Mouse (Mus musculus) small intestine, adult 2 months (tissue): Measurements from ENCODE around the gene Ctnnd1. TPM values are rescaled to one million over a fixed set of nuclear protein-coding genes. Genes with fewer than 3 reads are reported as not detected.

Experiments
- H3K27ac ChIP-seq: fragments of 200-500 bp; 2 replicates; pipeline ENCODE4 v1.5.1; 2012; ENCODE audit warnings: low read depth, low read length, control low read depth, inconsistent platforms; ENCODE audit not compliant: insufficient read depth
- H3K27me3 ChIP-seq: fragments of 200-500 bp; 2 replicates; pipeline ENCODE4 v1.6.1; 2012; ENCODE audit warnings: mild to moderate bottlenecking, moderate library complexity, low read length, inconsistent platforms; ENCODE audit not compliant: control insufficient read depth, insufficient read depth
- H3K36me3 ChIP-seq: fragments of 200-500 bp; 2 replicates; pipeline ENCODE4 v1.6.1; 2012; ENCODE audit warnings: mild to moderate bottlenecking, low read length, control low read depth, inconsistent platforms; ENCODE audit not compliant: control insufficient read depth, insufficient read depth
- H3K4me1 ChIP-seq: fragments of 200-500 bp; 2 replicates; pipeline ENCODE4 v1.6.1; 2012; ENCODE audit warnings: low read length, inconsistent platforms, mixed read lengths; ENCODE audit not compliant: control insufficient read depth, insufficient read depth, insufficient read length
- H3K4me3 ChIP-seq: fragments of 200-500 bp; 2 replicates; pipeline ENCODE4 v1.5.1; 2012; ENCODE audit warnings: low read depth, mild to moderate bottlenecking, control low read depth, inconsistent platforms, low read length, moderate library complexity
- CTCF ChIP-seq: fragments of 200-500 bp; IDR thresholded peaks from 2 replicates; pipeline ENCODE4 v1.5.1; 2012; ENCODE audit warnings: low read depth, mild to moderate bottlenecking, control low read depth, inconsistent platforms, low read length, moderate library complexity, mixed read lengths; ENCODE audit not compliant: insufficient replicate concordance, insufficient read length; ENCODE audit errors: extremely low read depth
- POLR2A ChIP-seq: fragments of 200-500 bp; IDR thresholded peaks from 2 replicates; pipeline ENCODE4 v1.6.1; 2012; ENCODE audit warnings: low read depth, mild to moderate bottlenecking, control low read depth, inconsistent platforms, low read length, moderate library complexity
- WGBS: fragments of 180-500 bp; shearing (Covaris S2); methylation state at CpG from one replicate; pipeline ENCODE4 v1.1.7; 2018; 5-methylcytosine and 5-hydroxymethylcytosine counted together
- polyA plus RNA-seq: library from polyadenylated mRNA; depleted of rRNA; stranded (reverse); fragments of >200 nt; gene quantifications from 2 replicates; pipeline ENCODE4 v1.2.3, GENCODE M21; 2012

The Ctnnd1 gene
- polyA plus RNA-seq, 1 experiment = 80.2 TPM

GRCm38 (mm10) chr2:84660253-84660652 is 9.7 kb upstream of the Ctnnd1 start:
- H3K27ac ChIP-seq = no peak overlapping the region
- no peak for TF ChIP-seq POLR2A
- peak; percentile 22; the same call in 1 of the 2 replicates for TF ChIP-seq CTCF
- H3K27me3 ChIP-seq = no peaks in the 10 kb centered on the region
- H3K4me1 ChIP-seq = 0 out of 2 replicates have a peak, but pooled peaks cover 1% of the 10 kb centered on the region
- 40% methylated on average over 3 of the region's 3 CpGs for WGBS
- H3K36me3 ChIP-seq = no peaks in the 10 kb centered on the region
- no peak overlapping the region for H3K4me3 ChIP-seq

GRCm38 (mm10) chr2:84658806-84659205 is 8.2 kb upstream of the Ctnnd1 start, which contains the start of gene Btbd18:
Gene Btbd18, plus strand, starts transcription at chr2:84659079.
- H3K4me3 ChIP-seq = no peak within 1 kb of the TSS
- H3K27ac ChIP-seq = no peak within 1 kb of the TSS
- TF ChIP-seq CTCF (no peak), POLR2A (no peak)
- 0 out of 2 replicates have a peak, but pooled peaks cover 1% of the 10 kb centered on the region for H3K4me1 ChIP-seq
- H3K27me3 ChIP-seq = no peaks in the 10 kb centered on the region
- H3K36me3 ChIP-seq = no peaks in the 10 kb centered on the region
- WGBS = 96% methylated on average over 32 of the region's 32 CpGs

DNA sequence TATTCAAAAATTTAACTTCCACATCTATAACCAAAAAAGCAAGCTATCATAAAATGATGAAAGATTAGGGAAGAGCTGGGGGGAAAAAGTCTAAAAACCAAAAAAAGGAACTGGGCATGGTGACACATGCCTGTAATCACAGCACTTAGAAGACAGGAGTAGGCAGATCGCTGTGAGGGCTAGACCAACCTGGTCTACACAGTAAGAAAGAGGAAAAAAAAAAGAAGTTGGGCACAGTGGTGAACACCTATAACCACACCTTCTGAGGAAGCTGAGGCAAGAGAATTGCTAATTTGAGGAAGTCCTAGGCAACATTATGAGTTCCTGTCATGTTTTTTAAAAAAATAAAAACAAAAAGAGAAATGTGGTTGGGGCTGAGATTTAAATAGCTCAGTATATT is 5.3 kb upstream of the Ctnnd1 start:
- H3K27me3 ChIP-seq = no peaks in the 10 kb centered on the region
- no peak overlapping the region for H3K27ac ChIP-seq
- H3K4me1 ChIP-seq = 0 out of 2 replicates have a peak, but pooled peaks cover 1% of the 10 kb centered on the region
- H3K36me3 ChIP-seq = no peaks in the 10 kb centered on the region
- H3K4me3 ChIP-seq = no peak overlapping the region
- 53% methylated on average over 1 of the region's 1 CpGs for WGBS
- no peak for TF ChIP-seq CTCF

GRCm38 (mm10) chr2:84653354-84653753 is 2.8 kb upstream of the Ctnnd1 start:
- Histone ChIP-seq H3K4me3 (no peak overlapping the region), H3K27ac (no peak overlapping the region), H3K27me3 (no peaks in the 10 kb centered on the region), H3K36me3 (no peaks in the 10 kb centered on the region), H3K4me1 (0 out of 2 replicates have a peak, but pooled peaks cover 1% of the 10 kb centered on the region)
- no peak for TF ChIP-seq POLR2A
- no peak for TF ChIP-seq CTCF

DNA sequence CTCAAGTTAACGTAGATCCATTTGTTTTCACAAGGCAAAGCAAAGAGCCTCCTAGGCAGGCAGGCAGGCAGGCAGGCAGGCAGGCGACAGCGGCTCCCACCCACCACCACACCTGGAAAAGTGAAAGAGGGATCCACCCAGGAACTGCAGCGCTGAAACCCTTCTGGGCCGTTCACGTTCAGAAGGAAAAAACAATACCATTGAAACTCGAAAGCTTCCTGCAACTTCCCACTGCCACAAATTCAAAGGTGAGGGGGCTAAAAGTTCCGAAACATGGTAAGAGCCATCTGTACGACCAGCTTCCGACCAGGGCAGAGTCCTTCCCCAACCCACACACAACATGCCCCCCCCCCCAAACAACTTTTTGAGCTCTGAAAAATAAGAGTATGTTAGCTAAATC is 891 bp downstream of the Ctnnd1 start:
- H3K27ac ChIP-seq = peak overlapping the region; percentile 92
- H3K36me3 ChIP-seq = peaks cover 3% of the 10 kb centered on the region; the same call in 1 of the 2 replicates
- no peak for TF ChIP-seq CTCF
- WGBS = 2% methylated on average over 10 of the region's 10 CpGs
- H3K27me3 ChIP-seq = no peaks in the 10 kb centered on the region
- peaks cover 8% of the 10 kb centered on the region for H3K4me1 ChIP-seq
- H3K4me3 ChIP-seq = peak overlapping the region; percentile 71

DNA sequence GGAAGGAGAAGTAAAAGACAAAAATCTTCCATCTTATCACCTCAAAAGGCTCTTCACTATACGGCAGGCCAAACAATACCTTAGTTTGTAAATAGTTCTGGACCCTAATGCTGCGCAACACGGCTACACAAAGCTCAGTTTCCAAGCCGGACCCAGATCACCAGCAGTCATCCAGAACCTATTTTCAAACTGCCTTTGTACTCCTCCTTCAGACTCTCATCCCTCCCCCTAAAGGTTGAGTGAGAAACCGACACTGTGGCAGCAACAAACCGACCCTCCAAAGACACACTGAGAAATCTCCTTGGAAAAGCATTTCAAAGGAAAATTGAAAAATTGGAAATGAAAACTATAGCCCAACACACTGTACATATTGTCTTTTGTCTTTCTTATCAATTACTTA is 2.2 kb downstream of the Ctnnd1 start:
- TF ChIP-seq POLR2A (no peak), CTCF (no peak)
- no peaks in the 10 kb centered on the region for H3K27me3 ChIP-seq
- 12% methylated on average over 6 of the region's 6 CpGs for WGBS
- no peak overlapping the region for H3K27ac ChIP-seq
- peaks cover 12% of the 10 kb centered on the region for H3K4me1 ChIP-seq
- H3K36me3 ChIP-seq = peaks cover 5% of the 10 kb centered on the region; the same call in 1 of the 2 replicates
- peak overlapping the region; percentile 54 for H3K4me3 ChIP-seq

GRCm38 (mm10) chr2:84647051-84647568 is 3.5 kb downstream of the Ctnnd1 start:
- Histone ChIP-seq H3K27ac (0 out of 2 replicates have a peak overlapping the region, but pooled peaks have one; percentile 3), H3K4me1 (peaks cover 12% of the 10 kb centered on the region), H3K27me3 (no peaks in the 10 kb centered on the region), H3K4me3 (peak overlapping the region; percentile 35), H3K36me3 (peaks cover 5% of the 10 kb centered on the region; the same call in 1 of the 2 replicates)
- TF ChIP-seq CTCF = no peak
- no peak for TF ChIP-seq POLR2A
- WGBS = 42% methylated on average over 6 of the region's 6 CpGs

DNA sequence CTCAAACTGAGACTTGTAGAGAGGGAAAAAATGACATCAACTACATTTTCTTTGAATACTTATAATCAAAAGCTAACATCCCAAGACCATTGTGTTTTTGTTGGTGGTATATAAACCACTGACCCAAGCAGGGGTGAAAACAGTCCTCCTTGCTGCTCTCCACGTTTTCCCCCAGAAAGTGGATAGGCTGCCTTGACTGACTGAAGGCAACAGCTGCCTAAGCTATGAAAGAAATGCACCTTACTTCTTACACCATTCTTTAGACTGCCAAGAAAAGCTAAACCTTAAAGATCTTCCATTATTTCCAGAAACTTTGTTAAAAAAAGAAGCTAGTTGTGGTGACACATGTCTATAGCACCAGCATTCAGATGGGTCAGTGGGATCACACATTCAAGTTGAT is 4.4 kb downstream of the Ctnnd1 start:
- WGBS = 12% methylated on average over 1 of the region's 1 CpGs
- Histone ChIP-seq H3K27me3 (no peaks in the 10 kb centered on the region), H3K4me3 (no peak overlapping the region), H3K4me1 (peaks cover 14% of the 10 kb centered on the region), H3K36me3 (peaks cover 8% of the 10 kb centered on the region), H3K27ac (no peak overlapping the region)
- TF ChIP-seq POLR2A = no peak
- no peak for TF ChIP-seq CTCF
